ENCODE assay signal across 25 mouse cellular contexts in the genomic region with DNA sequence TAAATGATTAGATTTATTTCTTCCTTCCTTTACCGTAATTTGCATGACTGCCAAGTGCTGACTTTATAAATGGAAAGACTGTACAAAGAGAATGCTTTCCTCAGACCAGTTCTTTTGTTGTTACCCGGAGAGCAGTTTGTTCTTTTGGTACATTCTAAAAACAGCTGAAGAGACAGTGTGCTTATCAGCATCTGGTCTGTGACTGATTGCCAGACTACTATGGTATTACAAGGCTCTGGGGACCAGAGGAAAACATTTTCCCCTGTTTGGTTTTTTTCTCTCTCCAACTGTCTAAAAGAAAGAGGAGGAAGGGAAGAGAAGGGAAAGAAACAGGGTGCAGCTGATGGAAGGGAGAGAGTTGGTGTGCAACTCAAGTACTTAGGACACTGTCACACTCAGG. TPM values are rescaled to one million over a fixed set of nuclear protein-coding genes. Genes with fewer than 3 reads are reported as not detected.
DNase-seq lines count a peak whose midpoint lies in the region; ATAC-seq and TF ChIP-seq lines count a peak whose summit lies in the region.
"Had no signal": no experiment of that assay in that cellular context is flagged by ENCODE, and none has a peak within 500 bp of the region (broad histone marks: within the 10 kb centered on the region; RNA-seq: fewer than 3 reads in every experiment).

No protein-coding gene starts in this region.

- no peaks in the 10 kb centered on the region for H3K9me3 ChIP-seq in forebrain, postnatal 0 days (ENCODE audit: low read length)
- no peaks in the 10 kb centered on the region for H3K9me3 ChIP-seq in forebrain, embryonic 11.5 days (ENCODE audit: control insufficient read depth, low read length)
- no peaks in the 10 kb centered on the region for H3K9me3 ChIP-seq in neural tube, embryonic 13.5 days
- H3K9me3 ChIP-seq in neural tube, embryonic 15.5 days (replicated peaks), result no peaks in the 10 kb centered on the region
- H3K9me3 ChIP-seq: embryonic facial prominence, embryonic 15.5 days; forebrain, embryonic 15.5 days; heart, embryonic 10.5 days; hindbrain, embryonic 10.5 days; limb, embryonic 15.5 days; liver, embryonic 15.5 days; midbrain, embryonic 10.5 days had no signal

- DNase-seq in forebrain, postnatal 0 days, result no peak
- no peak for DNase-seq in forebrain, embryonic 11.5 days (ENCODE audit: low spot score)
- peak; percentile 9 for DNase-seq in kidney, postnatal 14 days
- no peak for DNase-seq in kidney, adult 11 months
- DNase-seq in neural tube, embryonic 10.5 days (ENCODE audit: extremely low spot score, low spot score), result no peak
- DNase-seq in cerebellum, adult 11 months, result no peak
- DNase-seq: adrenal gland, adult 2 months; cerebellum, adult 9-11 months; gastrocnemius, postnatal 10 days; lung, postnatal 4 days; right cerebral cortex, postnatal 25 days; spleen, adult 18-20 months; thymus, postnatal 14 days had no signal

- no peak overlapping the region for H3K4me3 ChIP-seq in forebrain, postnatal 0 days (ENCODE audit: low read depth, low read length)
- H3K4me3 ChIP-seq in forebrain, embryonic 11.5 days (ENCODE audit: low read depth, low read length), result no peak overlapping the region
- no peak overlapping the region for H3K4me3 ChIP-seq in neural tube, embryonic 13.5 days
- no peak overlapping the region for H3K4me3 ChIP-seq in neural tube, embryonic 15.5 days (replicated peaks)
- H3K4me3 ChIP-seq: embryonic facial prominence, embryonic 15.5 days; forebrain, embryonic 15.5 days; heart, embryonic 10.5 days; hindbrain, embryonic 10.5 days; limb, embryonic 15.5 days; liver, embryonic 15.5 days; midbrain, embryonic 10.5 days had no signal

- H3K36me3 ChIP-seq in forebrain, postnatal 0 days (ENCODE audit: insufficient read depth), result no peaks in the 10 kb centered on the region
- H3K36me3 ChIP-seq in forebrain, embryonic 11.5 days (ENCODE audit: control insufficient read depth, insufficient read depth, low read length), result no peaks in the 10 kb centered on the region
- H3K36me3 ChIP-seq in neural tube, embryonic 13.5 days, result no peaks in the 10 kb centered on the region
- no peaks in the 10 kb centered on the region for H3K36me3 ChIP-seq in neural tube, embryonic 15.5 days
- H3K36me3 ChIP-seq: embryonic facial prominence, embryonic 15.5 days; forebrain, embryonic 15.5 days; heart, embryonic 10.5 days; hindbrain, embryonic 10.5 days; limb, embryonic 15.5 days; liver, embryonic 15.5 days; midbrain, embryonic 10.5 days had no signal

- no peak for TF ChIP-seq CTCF in forebrain, postnatal 0 days (IDR thresholded peaks at IDR 0.05; ENCODE audit: low read depth)

- H3K27me3 ChIP-seq in forebrain, postnatal 0 days (ENCODE audit: insufficient read depth, low read length), result no peaks in the 10 kb centered on the region
- no peaks in the 10 kb centered on the region for H3K27me3 ChIP-seq in forebrain, embryonic 11.5 days (ENCODE audit: control insufficient read depth, insufficient read depth, low read length)
- no peaks in the 10 kb centered on the region for H3K27me3 ChIP-seq in neural tube, embryonic 13.5 days
- H3K27me3 ChIP-seq in neural tube, embryonic 15.5 days (replicated peaks), result no peaks in the 10 kb centered on the region
- H3K27me3 ChIP-seq: embryonic facial prominence, embryonic 15.5 days; forebrain, embryonic 15.5 days; limb, embryonic 15.5 days; liver, embryonic 15.5 days had no signal

- no peaks in the 10 kb centered on the region for H3K4me1 ChIP-seq in forebrain, postnatal 0 days (ENCODE audit: insufficient read depth)
- H3K4me1 ChIP-seq in forebrain, embryonic 11.5 days (replicated peaks; ENCODE audit: control insufficient read depth, insufficient read depth, low read length), result no peaks in the 10 kb centered on the region
- H3K4me1 ChIP-seq in neural tube, embryonic 13.5 days (replicated peaks), result peaks cover 17% of the 10 kb centered on the region
- peaks cover 9% of the 10 kb centered on the region; the same call in 1 of the 2 replicates for H3K4me1 ChIP-seq in neural tube, embryonic 15.5 days
- H3K4me1 ChIP-seq: embryonic facial prominence, embryonic 15.5 days; hindbrain, embryonic 10.5 days; limb, embryonic 15.5 days; midbrain, embryonic 10.5 days had no signal

- ATAC-seq in forebrain, postnatal 0 days, result no peak
- ATAC-seq in forebrain, embryonic 11.5 days (replicated peaks; ENCODE audit: low FRiP score), result no peak
- peak; percentile 36; the same call in 1 of the 2 replicates for ATAC-seq in neural tube, embryonic 13.5 days (ENCODE audit: low read depth)
- ATAC-seq in neural tube, embryonic 15.5 days (ENCODE audit: low FRiP score), result peak; percentile 41; the same call in 1 of the 2 replicates
- ATAC-seq: forebrain, embryonic 15.5 days; hindbrain, embryonic 16.5 days; intestine, embryonic 16.5 days; midbrain, embryonic 16.5 days had no signal

- H3K27ac ChIP-seq in forebrain, postnatal 0 days (ENCODE audit: low read depth, low read length), result peak overlapping the region; percentile 29; the same call in 1 of the 2 replicates
- H3K27ac ChIP-seq in forebrain, embryonic 11.5 days (ENCODE audit: low read depth, low read length), result no peak overlapping the region
- H3K27ac ChIP-seq in neural tube, embryonic 13.5 days (replicated peaks), result no peak overlapping the region
- H3K27ac ChIP-seq in neural tube, embryonic 15.5 days (replicated peaks), result no peak overlapping the region
- H3K27ac ChIP-seq: embryonic facial prominence, embryonic 15.5 days; forebrain, embryonic 15.5 days; heart, embryonic 10.5 days; hindbrain, embryonic 10.5 days; limb, embryonic 15.5 days; liver, embryonic 15.5 days; midbrain, embryonic 10.5 days had no signal

- H3K9ac ChIP-seq in forebrain, postnatal 0 days, result no peak overlapping the region
- H3K9ac ChIP-seq in forebrain, embryonic 11.5 days (ENCODE audit: low read length), result no peak overlapping the region
- no peak overlapping the region for H3K9ac ChIP-seq in neural tube, embryonic 13.5 days
- H3K9ac ChIP-seq in neural tube, embryonic 15.5 days (replicated peaks), result no peak overlapping the region
- H3K9ac ChIP-seq: embryonic facial prominence, embryonic 15.5 days; forebrain, embryonic 15.5 days; limb, embryonic 15.5 days; liver, embryonic 15.5 days had no signal

- no peak overlapping the region for H3K4me2 ChIP-seq in forebrain, postnatal 0 days (ENCODE audit: low read depth)
- H3K4me2 ChIP-seq in forebrain, embryonic 11.5 days (ENCODE audit: low read depth, low read length, severe bottlenecking), result no peak overlapping the region
- no peak overlapping the region for H3K4me2 ChIP-seq in neural tube, embryonic 13.5 days
- H3K4me2 ChIP-seq in neural tube, embryonic 15.5 days, result no peak overlapping the region
- H3K4me2 ChIP-seq: embryonic facial prominence, embryonic 15.5 days; forebrain, embryonic 15.5 days; limb, embryonic 15.5 days; liver, embryonic 15.5 days had no signal

- WGBS in forebrain, postnatal 0 days, result 27% methylated on average over 2 of the region's 2 CpGs
- WGBS in forebrain, embryonic 11.5 days, result 75% methylated on average over 2 of the region's 2 CpGs
- 20% methylated on average over 2 of the region's 2 CpGs for WGBS in neural tube, embryonic 13.5 days
- 24% methylated on average over 2 of the region's 2 CpGs for WGBS in neural tube, embryonic 15.5 days

RNA-seq across cellular contexts. Expression of a gene that starts 36.0 kb away (rescaled TPM):
- total RNA-seq in forebrain, postnatal 0 days (2014; rRNA removed), result 28.6 and 32.9 TPM in 2 replicates
- polyA plus RNA-seq in forebrain, postnatal 0 days (2015; fragmentation: Nextera tagmentation; extraction: Ambion mirVana), result 6.1 and 6.7 TPM in 2 replicates
- polyA plus RNA-seq in forebrain, embryonic 11.5 days (2014; fragmentation: Nextera tagmentation; extraction: Ambion mirVana), result 5.5 and 5.6 TPM in 2 replicates
- polyA plus RNA-seq in neural tube, embryonic 13.5 days (2015; fragmentation: Nextera tagmentation; extraction: Ambion mirVana), result 7.7 and 8.1 TPM in 2 replicates
- polyA plus RNA-seq in neural tube, embryonic 15.5 days (2015; fragmentation: Nextera tagmentation; extraction: Ambion mirVana), result 9.5 and 10.0 TPM in 2 replicates

Comparison
In these comparisons a context has a peak if more than half of its experiments do, and no peak if none do; other contexts are left out.
1. ATAC-seq: peak in neural tube, embryonic 13.5 days (single experiment) and neural tube, embryonic 15.5 days (single experiment); none in forebrain, postnatal 0 days (single experiment) and forebrain, embryonic 11.5 days (single experiment).